Mouse (Mus musculus): ENCODE measurements around the gene Rbm5.

DNA sequence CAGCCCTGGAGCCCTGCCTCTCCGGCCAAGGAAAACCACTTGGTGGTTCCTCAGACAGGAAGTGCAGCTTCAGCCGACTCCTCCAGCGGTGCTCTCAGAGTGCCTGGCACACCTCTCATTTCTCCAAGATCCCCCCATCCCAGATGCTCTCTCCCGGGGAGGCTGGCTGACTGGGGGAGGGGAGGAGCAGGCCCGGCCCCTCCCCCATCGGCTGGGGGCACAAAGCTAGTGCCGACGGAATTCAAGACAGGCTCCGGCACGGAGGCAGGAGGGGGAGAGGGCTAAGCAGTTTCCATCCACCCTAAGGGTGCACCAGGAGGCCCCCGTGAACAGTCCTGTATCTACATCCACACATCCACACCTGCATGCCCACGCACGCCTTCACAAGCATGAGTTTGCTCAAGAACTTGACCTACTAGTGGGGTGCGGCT is 64.0 kb downstream of the Rbm5 start:
- TF ChIP-seq EP300 (IDR thresholded peaks at IDR 0.05; ENCODE audit: low read length) (no peak), SMC3 (IDR thresholded peaks at IDR 0.05; ENCODE audit: low read depth, low read length) (no peak), GABPA (IDR thresholded peaks at IDR 0.05; ENCODE audit: insufficient replicate concordance, low read depth, low read length) (no peak), CTCF (conservative IDR thresholded peaks at IDR 0.05 in 1 of 2, IDR thresholded peaks at IDR 0.05 in 1 of 2; ENCODE audit: low read depth in 2 of 2, low read length in 2 of 2) (no peak), RAD21 (IDR thresholded peaks at IDR 0.05; ENCODE audit: low read depth, low read length) (no peak), TCF12 (IDR thresholded peaks at IDR 0.05; ENCODE audit: low read depth, low read length) (no peak), POLR2A (IDR thresholded peaks at IDR 0.05; ENCODE audit: low read depth, low read length) (no peak), USF2 (conservative IDR thresholded peaks at IDR 0.05; ENCODE audit: low read depth, low read length) (no peak), KAT2A (IDR thresholded peaks at IDR 0.05; ENCODE audit: insufficient replicate concordance, low read length) (no peak), JUND (conservative IDR thresholded peaks at IDR 0.05; ENCODE audit: low read depth, low read length) (no peak)
